8 mouse cellular contexts compared by ENCODE assay signal in genomic region chr15:86034021-86034523, GRCm38 (mm10). TPM values are rescaled to one million over a fixed set of nuclear protein-coding genes. Genes with fewer than 3 reads are reported as not detected.
DNase-seq lines count a peak whose midpoint lies in the region; ATAC-seq and TF ChIP-seq lines count a peak whose summit lies in the region.

No protein-coding gene starts in this region.

- H3K27me3 ChIP-seq in forebrain, embryonic 10.5 days (ENCODE audit: poor library complexity, severe bottlenecking), result peaks cover 67% of the 10 kb centered on the region
- peaks cover 36% of the 10 kb centered on the region for H3K27me3 ChIP-seq in intestine, embryonic 16.5 days (replicated peaks; ENCODE audit: control insufficient read depth, insufficient read depth, low read length)
- peaks cover 44% of the 10 kb centered on the region for H3K27me3 ChIP-seq in liver, postnatal 0 days (ENCODE audit: insufficient read depth, low read length)
- H3K27me3 ChIP-seq in neural tube, embryonic 13.5 days, result peaks cover 37% of the 10 kb centered on the region

- ATAC-seq in intestine, embryonic 16.5 days, result peak; percentile 83
- peak; percentile 33; the same call in 1 of the 2 replicates for ATAC-seq in liver, postnatal 0 days
- ATAC-seq in neural tube, embryonic 13.5 days (ENCODE audit: low read depth), result peak; percentile 78

- TF ChIP-seq EP300 in liver, postnatal 0 days (IDR thresholded peaks at IDR 0.05; ENCODE audit: low read depth), result no peak

- TF ChIP-seq CTCF in liver, postnatal 0 days (IDR thresholded peaks at IDR 0.05; ENCODE audit: low read depth), result no peak

- WGBS in forebrain, embryonic 10.5 days, result under 1% methylated on average over 38 of the region's 44 CpGs
- WGBS in intestine, embryonic 16.5 days, result 0% methylated on average over 39 of the region's 44 CpGs
- WGBS in liver, postnatal 0 days (ENCODE audit: insufficient replicate concordance), result under 1% methylated on average over 34 of the region's 44 CpGs
- WGBS in neural tube, embryonic 13.5 days, result under 1% methylated on average over 33 of the region's 44 CpGs

- peak; percentile 31 to 48 for DNase-seq in layer of hippocampus, postnatal 10 days (ENCODE audit: low spot score in 2 of 2)
- no peak for DNase-seq in layer of hippocampus, adult 11-12 months (ENCODE audit: low spot score)
- peak; percentile 86 for DNase-seq in forebrain, embryonic 10.5 days (ENCODE audit: extremely low spot score, low spot score)
- peak; percentile 48 for DNase-seq in liver, postnatal 0 days
- no peak for DNase-seq in urinary bladder, postnatal 25 days (ENCODE audit: low spot score)
- no peak for DNase-seq in cerebellum, adult 9-10 months

- H3K9ac ChIP-seq in intestine, embryonic 16.5 days (ENCODE audit: low read depth, low read length), result peak overlapping the region; percentile 63
- peak overlapping the region; percentile 26; the same call in 1 of the 2 replicates for H3K9ac ChIP-seq in liver, postnatal 0 days (replicated peaks)
- H3K9ac ChIP-seq in neural tube, embryonic 13.5 days, result peak overlapping the region; percentile 65

- H3K27ac ChIP-seq in forebrain, embryonic 10.5 days, result peak overlapping the region; percentile 89
- H3K27ac ChIP-seq in intestine, embryonic 16.5 days (ENCODE audit: low read length), result peak overlapping the region; percentile 5; the same call in 1 of the 2 replicates
- no peak overlapping the region for H3K27ac ChIP-seq in liver, postnatal 0 days (ENCODE audit: low read depth)
- 0 out of 2 replicates have a peak overlapping the region, but pooled peaks have one; percentile 42 for H3K27ac ChIP-seq in neural tube, embryonic 13.5 days (replicated peaks)

- H3K36me3 ChIP-seq in forebrain, embryonic 10.5 days (replicated peaks), result peaks cover 35% of the 10 kb centered on the region
- H3K36me3 ChIP-seq in intestine, embryonic 16.5 days (ENCODE audit: control insufficient read depth, insufficient read depth, low read length), result no peaks in the 10 kb centered on the region
- no peaks in the 10 kb centered on the region for H3K36me3 ChIP-seq in liver, postnatal 0 days (replicated peaks; ENCODE audit: insufficient read depth, low read length)
- H3K36me3 ChIP-seq in neural tube, embryonic 13.5 days, result peaks cover 16% of the 10 kb centered on the region

- H3K4me1 ChIP-seq in forebrain, embryonic 10.5 days, result peaks cover 62% of the 10 kb centered on the region
- H3K4me1 ChIP-seq in intestine, embryonic 16.5 days (ENCODE audit: control insufficient read depth, insufficient read depth, low read length), result peaks cover 22% of the 10 kb centered on the region
- peaks cover 18% of the 10 kb centered on the region for H3K4me1 ChIP-seq in liver, postnatal 0 days (ENCODE audit: insufficient read depth)
- peaks cover 41% of the 10 kb centered on the region for H3K4me1 ChIP-seq in neural tube, embryonic 13.5 days (replicated peaks)

- peak overlapping the region; percentile 72 for H3K4me3 ChIP-seq in forebrain, embryonic 10.5 days
- peak overlapping the region; percentile 62 for H3K4me3 ChIP-seq in intestine, embryonic 16.5 days (ENCODE audit: low read length)
- peak overlapping the region; percentile 48 for H3K4me3 ChIP-seq in liver, postnatal 0 days (ENCODE audit: low read depth, low read length)
- peak overlapping the region; percentile 46 for H3K4me3 ChIP-seq in neural tube, embryonic 13.5 days

- H3K9me3 ChIP-seq in forebrain, embryonic 10.5 days, result peaks cover 34% of the 10 kb centered on the region
- peaks cover 7% of the 10 kb centered on the region; the same call in 1 of the 2 replicates for H3K9me3 ChIP-seq in intestine, embryonic 16.5 days (ENCODE audit: control insufficient read depth, low read length)
- no peaks in the 10 kb centered on the region for H3K9me3 ChIP-seq in liver, postnatal 0 days (ENCODE audit: low read length)
- H3K9me3 ChIP-seq in neural tube, embryonic 13.5 days, result peaks cover 9% of the 10 kb centered on the region; the same call in 1 of the 2 replicates

- H3K4me2 ChIP-seq in intestine, embryonic 16.5 days (ENCODE audit: low read depth, low read length), result peak overlapping the region; percentile 90
- H3K4me2 ChIP-seq in liver, postnatal 0 days (ENCODE audit: low read depth, low read length), result peak overlapping the region; percentile 72
- H3K4me2 ChIP-seq in neural tube, embryonic 13.5 days, result peak overlapping the region; percentile 84

RNA-seq across cellular contexts. Expression of gene Celsr1, which starts 0.5 kb away (rescaled TPM):
- total RNA-seq in layer of hippocampus, postnatal 10 days (2021), result 1 to 10 TPM; 6.7 to 7.4 TPM
- 2.4 and 2.6 TPM in 2 replicates for polyA plus RNA-seq in forebrain, embryonic 10.5 days (2016; fragmentation: Nextera tagmentation; extraction: Ambion mirVana)
- 0.51 and 0.70 TPM in 2 replicates for polyA plus RNA-seq in intestine, embryonic 16.5 days (2015; fragmentation: Nextera tagmentation; extraction: Ambion mirVana)
- polyA plus RNA-seq in liver, postnatal 0 days (2015; fragmentation: Nextera tagmentation; extraction: Ambion mirVana), result 0.09 and 0.11 TPM in 2 replicates
- 1.8 TPM in 2 replicates for polyA plus RNA-seq in neural tube, embryonic 13.5 days (2015; fragmentation: Nextera tagmentation; extraction: Ambion mirVana)

RNA-seq across cellular contexts. Expression of gene Gramd4, which starts 23.4 kb away (rescaled TPM):
- 10 to 100 TPM; 35.3 to 40.2 TPM for total RNA-seq in layer of hippocampus, postnatal 10 days (2021)
- polyA plus RNA-seq in forebrain, embryonic 10.5 days (2016; fragmentation: Nextera tagmentation; extraction: Ambion mirVana), result 13.9 and 16.2 TPM in 2 replicates
- polyA plus RNA-seq in intestine, embryonic 16.5 days (2015; fragmentation: Nextera tagmentation; extraction: Ambion mirVana), result 9.1 and 9.5 TPM in 2 replicates
- 3.2 and 3.7 TPM in 2 replicates for polyA plus RNA-seq in liver, postnatal 0 days (2015; fragmentation: Nextera tagmentation; extraction: Ambion mirVana)
- polyA plus RNA-seq in neural tube, embryonic 13.5 days (2015; fragmentation: Nextera tagmentation; extraction: Ambion mirVana), result 32.5 TPM in 2 replicates

Comparison
In these comparisons a context has a peak if more than half of its experiments do, and no peak if none do; other contexts are left out.
1. DNase-seq: peak in layer of hippocampus, postnatal 10 days (2 of 2), forebrain, embryonic 10.5 days (single experiment) and liver, postnatal 0 days (single experiment); none in layer of hippocampus, adult 11-12 months (single experiment), urinary bladder, postnatal 25 days (single experiment) and cerebellum, adult 9-10 months (single experiment).
2. ATAC-seq: peak in every context shown above with its lines; median percentile 83 in intestine, embryonic 16.5 days; 78 in neural tube, embryonic 13.5 days; 33 in liver, postnatal 0 days.
3. Peak in every context shown above with its lines, with median percentiles within 50 percentile points of each other: H3K4me3 ChIP-seq, H3K4me2 ChIP-seq and H3K9ac ChIP-seq.